Mouse (Mus musculus) cortical plate, adult 2 months (tissue): Measurements from ENCODE around the gene Actr3. TPM values are rescaled to one million over a fixed set of nuclear protein-coding genes. Genes with fewer than 3 reads are reported as not detected.

Source experiments
- H3K27ac ChIP-seq: fragments of 200-500 bp; 2 replicates; pipeline ENCODE4 v1.5.1; 2012; ENCODE audit warnings: low read length, control low read depth, inconsistent platforms; ENCODE audit not compliant: insufficient read depth
- H3K4me1 ChIP-seq: fragments of 200-500 bp; 2 replicates; pipeline ENCODE4 v1.6.1; 2011; ENCODE audit warnings: low read length; ENCODE audit not compliant: control insufficient read depth, insufficient read depth
- H3K4me3 ChIP-seq: fragments of 200-500 bp; 2 replicates; pipeline ENCODE4 v1.5.1; 2011; ENCODE audit warnings: mild to moderate bottlenecking, low read length, control low read depth; ENCODE audit not compliant: insufficient read depth
- CTCF ChIP-seq: fragments of 200-500 bp; IDR thresholded peaks from 2 replicates; pipeline ENCODE4 v1.5.1; 2011; ENCODE audit warnings: mild to moderate bottlenecking, control low read depth, low read length; ENCODE audit not compliant: insufficient read depth; ENCODE audit errors: extremely low read depth
- POLR2A ChIP-seq: fragments of 200-500 bp; IDR thresholded peaks from 2 replicates; pipeline ENCODE4 v1.6.1; 2011; ENCODE audit warnings: mild to moderate bottlenecking, low read length, control low read depth; ENCODE audit not compliant: insufficient read depth; ENCODE audit errors: extremely low read depth
- polyA plus RNA-seq: library from polyadenylated mRNA; depleted of rRNA; stranded (reverse); fragments of >200 nt; gene quantifications from 2 replicates; pipeline ENCODE4 v1.2.3, GENCODE M21; 2012; rRNA removed

The Actr3 gene
- polyA plus RNA-seq, 1 experiment = 92.4 TPM

GRCm38 (mm10) chr1:125370779-125371178 lies 64.7 kb downstream of the Actr3 start:
- no peaks in the 10 kb centered on the region for H3K4me1 ChIP-seq
- TF ChIP-seq POLR2A = no peak
- peak; percentile 77 for TF ChIP-seq CTCF
- no peak overlapping the region for H3K4me3 ChIP-seq
- H3K27ac ChIP-seq = no peak overlapping the region

GRCm38 (mm10) chr1:125365576-125365975 lies 70.0 kb downstream of the Actr3 start:
- TF ChIP-seq POLR2A (no peak), CTCF (no peak)
- Histone ChIP-seq H3K27ac (no peak overlapping the region), H3K4me3 (no peak overlapping the region), H3K4me1 (no peaks in the 10 kb centered on the region)

GRCm38 (mm10) chr1:125351416-125352037 lies 84.0 kb downstream of the Actr3 start:
- Histone ChIP-seq H3K4me3 (no peak overlapping the region), H3K4me1 (no peaks in the 10 kb centered on the region), H3K27ac (no peak overlapping the region)
- TF ChIP-seq CTCF (no peak), POLR2A (no peak)

- H3K4me3 ChIP-seq = no peak overlapping the region
- H3K4me1 ChIP-seq = no peaks in the 10 kb centered on the region
- TF ChIP-seq POLR2A = no peak
- no peak overlapping the region for H3K27ac ChIP-seq
Measured at GRCm38 (mm10) chr1:125350843-125351242, 84.7 kb downstream of the Actr3 start.

- Histone ChIP-seq H3K4me1 (no peaks in the 10 kb centered on the region), H3K27ac (no peak overlapping the region), H3K4me3 (no peak overlapping the region)
- TF ChIP-seq CTCF (no peak), POLR2A (no peak)
Measured at GRCm38 (mm10) chr1:125345854-125346253, 89.7 kb downstream of the Actr3 start.

- TF ChIP-seq POLR2A (no peak), CTCF (no peak)
- H3K27ac ChIP-seq = no peak overlapping the region
- no peaks in the 10 kb centered on the region for H3K4me1 ChIP-seq
- H3K4me3 ChIP-seq = no peak overlapping the region
Measured at GRCm38 (mm10) chr1:125345448-125345847, 90.1 kb downstream of the Actr3 start.

GRCm38 (mm10) chr1:125343105-125343504 lies 92.4 kb downstream of the Actr3 start:
- TF ChIP-seq CTCF (no peak), POLR2A (no peak)
- Histone ChIP-seq H3K4me3 (no peak overlapping the region), H3K27ac (no peak overlapping the region), H3K4me1 (no peaks in the 10 kb centered on the region)

Other genes starting within 250 kb of the Actr3 start
- gene Slc35f5, start 124.9 kb upstream of the Actr3 start, polyA plus RNA-seq = 20.1 and 21.9 TPM in 2 replicates
- 0.04 and 0.10 TPM in 2 replicates for gene Gpr39, start 241.3 kb upstream of the Actr3 start, polyA plus RNA-seq